Mouse (Mus musculus) heart, adult 2 months (tissue): ENCODE results near the gene Bmp2k.

Experiments used
- CTCF ChIP-seq: fragments of 200-600 bp; IDR thresholded peaks from 2 replicates; pipeline ENCODE4 v1.8.1; 2022; ENCODE audit warnings: antibody characterized with exemption, mild to moderate bottlenecking, moderate library complexity
- POLR2A ChIP-seq: fragments of 200-500 bp; IDR thresholded peaks from 2 replicates; pipeline ENCODE4 v1.6.1; 2011; ENCODE audit warnings: mild to moderate bottlenecking, low read depth, low read length, control low read depth; ENCODE audit not compliant: insufficient read depth

GRCm38 (mm10) chr5:97002336-97002735, 4.8 kb downstream of the Bmp2k start:
- TF ChIP-seq CTCF (no peak), POLR2A (no peak)
